Mouse (Mus musculus) lung, embryonic 16.5 days (tissue): ENCODE data around the gene Cyp2b23. TPM values are rescaled to one million over a fixed set of nuclear protein-coding genes. Genes with fewer than 3 reads are reported as not detected.

Experiments
- polyA plus RNA-seq: library from polyadenylated mRNA; unstranded; fragments of >200 nt; fragmentation: Nextera tagmentation; extraction: Ambion mirVana; gene quantifications from 2 replicates; pipeline ENCODE4 v1.2.1, GENCODE M21; 2015

The Cyp2b23 gene
- polyA plus RNA-seq, 1 experiment from 2014 or later, result not detected

Other genes with a start within 250 kb of the Cyp2b23 start
- gene Nlrp9a, start 151.4 kb downstream of the Cyp2b23 start, polyA plus RNA-seq, result not detected in 2 replicates
- not detected in 2 replicates for gene Vmn1r185, start 68.0 kb downstream of the Cyp2b23 start, polyA plus RNA-seq
- not detected in 2 replicates for gene Cyp2b19, start 70.7 kb upstream of the Cyp2b23 start, polyA plus RNA-seq
- not detected in 2 replicates for gene Cyp2g1, start 122.5 kb upstream of the Cyp2b23 start, polyA plus RNA-seq
- gene Cyp2a5, start 148.9 kb upstream of the Cyp2b23 start, polyA plus RNA-seq, result not detected in 2 replicates